Mouse (Mus musculus): ENCODE results near the gene AF366264.
A peak's percentile ranks its signal among the peaks of the same experiment; 100 is the strongest.
"Not testable (repeated sequence)": the region's sequence is repeated elsewhere in the genome, so short reads cannot be mapped to it uniquely, and the experiment has no call there.

The AF366264 gene

DNA sequence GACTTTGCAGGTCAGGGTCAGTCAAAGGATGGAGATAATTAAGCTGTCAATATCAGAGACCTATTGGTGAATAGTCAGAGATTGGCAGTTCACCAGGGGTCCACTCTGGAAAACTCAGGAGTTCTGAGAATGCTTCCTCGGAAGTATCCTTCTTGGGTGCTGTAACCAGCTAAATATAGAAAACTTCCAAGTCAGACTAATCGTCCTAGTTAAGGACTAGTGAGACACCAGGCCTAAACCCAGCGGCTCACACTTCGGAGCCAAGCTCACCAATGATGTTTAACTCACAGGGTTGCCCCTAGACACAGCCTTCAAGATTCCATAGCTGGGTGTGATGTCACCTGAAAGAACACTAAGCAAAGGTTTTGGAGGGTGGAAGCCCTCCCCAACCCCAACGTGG, at the start of gene AF366264:
TSS of gene AF366264 (minus strand) at position 101 of the 400 bp plus-strand sequence.
- not testable (repeated sequence) for DNase-seq (ENCODE audit: low spot score in 2 of 2)

DNA sequence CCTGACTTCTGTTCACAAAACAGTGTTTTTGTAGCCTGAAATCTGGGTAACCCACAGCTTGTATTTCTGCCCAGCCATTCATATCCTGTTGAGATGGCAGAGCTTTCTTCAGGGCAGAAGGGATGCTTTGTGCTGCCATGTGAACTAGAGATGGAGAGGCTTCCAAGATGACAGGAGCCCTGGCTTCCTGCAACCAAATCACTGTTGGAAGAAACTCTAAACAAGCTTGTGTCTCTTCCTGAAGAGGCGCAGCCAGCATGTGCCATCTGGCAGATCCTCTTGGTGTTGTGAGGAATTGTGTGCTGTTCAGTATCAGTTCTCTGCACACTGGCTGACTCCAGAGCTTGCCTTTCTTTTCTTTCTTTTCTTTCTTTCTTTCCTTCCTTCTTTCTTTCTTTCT, 5.1 kb upstream of the AF366264 start:
- DNase-seq (ENCODE audit: low spot score in 2 of 2): not testable (repeated sequence)

DNA sequence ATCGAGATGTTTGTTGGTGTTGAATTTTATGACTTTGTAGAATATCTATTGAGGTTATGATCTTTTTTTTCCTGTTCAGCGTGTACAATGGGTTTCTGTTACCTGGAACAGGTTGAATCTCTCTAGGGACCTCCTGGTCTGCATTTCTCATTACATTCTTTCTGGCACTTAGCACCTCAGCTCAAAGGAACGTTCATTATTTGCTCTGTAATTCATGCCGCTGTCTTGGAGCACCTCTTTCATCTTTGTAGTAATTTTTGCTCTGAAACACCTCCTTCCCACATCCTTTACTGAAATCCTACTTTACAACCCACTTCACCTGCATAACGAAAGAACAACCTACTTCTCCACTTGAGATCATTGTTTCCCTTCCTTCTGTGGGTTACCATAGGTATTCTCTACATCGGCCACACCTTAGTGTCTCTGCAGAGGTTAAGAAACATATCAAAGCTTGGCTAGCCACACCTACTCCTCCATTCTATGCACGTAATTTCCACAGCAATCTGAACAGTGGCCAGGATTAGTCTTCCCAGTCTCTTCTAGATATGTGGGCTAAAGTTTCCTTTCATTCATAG, 9.5 kb downstream of the AF366264 start:
- DNase-seq (ENCODE audit: low spot score in 2 of 2): no peak

DNA sequence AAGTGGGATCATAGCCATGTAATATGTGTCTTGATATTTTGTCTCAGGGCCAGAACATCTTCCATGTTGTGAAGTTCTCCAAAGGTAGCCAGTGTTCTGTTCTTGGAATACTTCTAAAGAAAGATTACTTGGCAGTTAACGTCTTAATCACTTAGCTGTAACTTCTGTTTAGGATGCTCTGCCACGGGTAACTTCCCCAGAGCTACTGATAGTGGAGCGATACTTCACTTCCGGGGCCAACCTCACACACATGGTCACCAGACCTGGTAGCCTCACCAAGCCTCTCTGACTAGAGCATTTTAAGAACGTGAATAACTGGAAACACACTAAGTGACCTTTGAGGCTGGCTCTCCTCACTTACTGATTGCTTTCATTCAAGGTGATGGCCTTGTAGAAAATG, 38.6 kb downstream of the AF366264 start:
- no peak for DNase-seq (ENCODE audit: low spot score in 2 of 2)

DNA sequence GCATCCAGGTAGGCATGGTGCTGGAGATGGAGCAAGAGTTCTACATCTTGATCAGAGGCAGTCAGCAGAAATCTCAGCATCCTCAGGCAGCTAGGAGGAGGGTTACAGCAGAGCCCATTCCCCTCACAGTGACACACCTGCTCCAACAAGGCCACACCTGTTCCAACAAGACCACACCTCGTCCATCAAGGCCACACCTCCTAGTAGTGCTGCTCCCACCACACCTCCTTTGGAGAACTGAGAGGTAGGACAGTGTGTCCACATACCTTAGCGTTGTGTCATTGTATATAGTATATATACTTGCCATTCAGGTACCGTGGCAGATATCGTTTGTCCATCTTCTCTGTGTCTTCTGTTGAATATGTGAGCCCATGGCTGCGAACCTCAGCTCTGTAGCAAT, 40.5 kb downstream of the AF366264 start:
- no peak for DNase-seq (ENCODE audit: low spot score in 2 of 2)

DNA sequence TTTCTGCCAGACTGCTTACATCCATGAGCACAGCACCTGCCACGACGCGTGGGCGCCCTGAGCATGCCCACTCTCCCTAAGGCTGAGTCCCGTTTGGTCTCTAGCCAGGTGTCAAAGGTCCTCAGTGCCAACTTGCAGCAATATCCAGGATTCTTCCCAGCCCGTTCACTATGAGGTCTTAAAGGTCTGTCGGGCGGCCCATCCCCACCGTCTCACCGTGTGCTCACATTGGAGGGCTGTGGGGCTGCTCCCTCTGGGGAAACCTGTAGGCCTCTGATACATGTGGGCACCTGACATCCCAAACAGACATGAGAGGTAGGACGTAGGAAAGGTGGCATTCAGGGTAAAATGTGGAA, 44.5 kb downstream of the AF366264 start:
- no peak for DNase-seq (ENCODE audit: low spot score in 2 of 2)

DNA sequence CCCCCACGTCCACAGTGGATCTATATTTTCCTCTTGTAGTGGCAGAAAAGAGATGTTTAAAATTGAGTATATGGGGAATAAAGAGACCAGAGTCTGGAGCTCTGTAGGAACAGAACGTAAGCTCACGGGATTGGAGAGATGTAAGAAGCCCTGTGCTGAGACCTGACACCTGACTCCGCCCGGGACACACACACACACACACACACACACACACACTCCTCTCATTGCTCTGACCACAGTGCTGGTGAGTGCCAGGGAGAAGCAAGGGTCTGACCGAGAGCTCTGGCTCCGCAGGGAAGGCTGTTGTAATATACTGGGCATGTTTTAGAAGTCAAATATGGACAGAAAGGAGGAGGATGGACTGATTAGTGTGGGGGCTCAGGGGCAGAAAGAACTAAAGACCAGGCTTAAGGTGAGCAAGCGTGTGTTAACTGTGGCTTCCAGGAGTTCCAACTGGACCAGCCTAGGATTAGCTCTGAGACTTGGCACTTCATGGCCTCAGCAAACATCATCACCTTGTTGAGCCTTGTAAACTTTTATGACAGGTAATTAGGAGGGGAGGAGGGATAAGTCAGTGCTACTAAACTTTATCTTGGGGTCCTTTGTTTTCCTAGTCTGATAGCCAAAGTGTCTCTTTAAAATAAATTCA, 45.0 kb downstream of the AF366264 start:
- DNase-seq (ENCODE audit: low spot score in 2 of 2): no peak

DNA sequence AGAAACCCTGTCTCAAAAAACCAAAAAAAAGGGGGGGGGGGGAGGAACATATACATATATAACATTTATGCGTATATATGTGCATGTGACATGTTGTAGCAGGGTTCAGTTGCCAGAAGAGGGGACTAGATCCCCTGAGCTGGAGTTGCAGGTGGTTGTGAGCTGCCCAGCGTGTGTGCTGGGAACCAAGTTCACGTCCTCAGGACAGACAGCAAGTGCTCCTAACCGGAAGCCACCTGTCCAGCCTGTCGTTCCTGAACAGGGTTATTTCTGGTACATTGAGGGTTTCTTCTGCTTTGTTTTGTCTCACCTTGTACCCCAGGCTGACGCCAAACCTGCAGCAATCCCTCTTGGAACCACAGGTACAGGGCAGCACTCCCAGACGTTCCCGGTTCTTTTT, 48.6 kb downstream of the AF366264 start:
- DNase-seq (ENCODE audit: low spot score in 2 of 2): no peak

DNA sequence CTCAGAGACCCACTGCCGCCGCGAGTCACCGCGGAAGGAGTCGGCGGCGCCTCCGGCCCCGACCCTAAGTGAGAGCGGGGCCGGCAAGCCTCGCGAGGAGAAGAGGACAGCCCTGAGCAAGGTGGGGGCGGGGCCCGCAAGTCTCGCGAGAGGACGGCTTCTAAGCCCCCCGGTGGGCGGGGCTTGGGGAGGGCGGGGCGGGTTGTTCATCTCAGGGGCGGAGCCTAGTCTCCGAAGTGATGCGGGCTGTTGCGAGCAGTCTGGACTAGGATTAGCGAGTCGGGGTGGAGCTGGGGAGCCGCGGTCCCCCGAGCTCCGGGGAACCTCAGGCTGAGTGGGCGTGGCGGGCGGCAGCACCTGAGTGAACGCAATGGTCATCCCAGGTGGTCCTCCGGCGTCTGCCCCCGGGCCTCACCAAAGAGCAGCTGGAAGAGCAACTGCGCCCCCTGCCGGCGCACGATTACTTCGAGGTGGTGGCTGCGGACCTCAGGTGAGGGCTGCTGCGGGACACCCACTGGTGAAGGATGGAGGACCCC, 52.4 kb downstream of the AF366264 start:
- DNase-seq (ENCODE audit: low spot score in 2 of 2): peak; percentile 92 to 95

DNA sequence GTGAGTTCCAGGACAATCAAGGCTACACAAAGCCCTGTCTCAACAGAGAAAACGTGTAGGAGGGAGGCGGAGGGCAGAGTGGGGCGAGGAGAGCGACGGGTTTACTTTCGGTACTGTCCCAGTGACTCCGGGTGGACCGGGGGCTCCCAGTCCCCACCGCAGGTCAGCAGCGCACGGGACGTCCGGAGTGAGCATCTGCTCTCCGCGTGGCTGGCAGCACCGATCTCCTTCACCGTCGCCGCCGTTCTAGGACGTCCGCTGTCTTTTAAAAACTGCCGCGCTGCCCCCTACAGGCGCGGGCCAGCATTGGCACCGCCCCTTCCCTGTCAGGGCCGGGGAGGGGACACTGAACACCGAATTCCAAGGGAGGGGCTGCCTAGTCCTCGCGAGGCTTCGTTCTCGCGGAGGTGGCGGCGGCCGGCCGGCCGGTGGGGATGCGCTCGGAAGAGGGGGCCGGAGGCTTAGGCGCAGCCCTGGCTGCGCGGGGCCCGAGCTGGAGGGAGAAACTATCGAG, 52.9 kb downstream of the AF366264 start, which contains the start of gene Upf3a:
TSS of gene Upf3a (plus strand) at position 366 of the 514 bp plus-strand sequence.
- DNase-seq (ENCODE audit: low spot score in 2 of 2): peak; percentile 89 to 93
